Mouse (Mus musculus) cerebellum, adult 9-10 months (tissue): Measurements from ENCODE around the gene Glo1.

Experiments
- DNase-seq: peaks from one replicate; pipeline ENCODE4 v3.0.0; 2022

The Glo1 gene

DNA sequence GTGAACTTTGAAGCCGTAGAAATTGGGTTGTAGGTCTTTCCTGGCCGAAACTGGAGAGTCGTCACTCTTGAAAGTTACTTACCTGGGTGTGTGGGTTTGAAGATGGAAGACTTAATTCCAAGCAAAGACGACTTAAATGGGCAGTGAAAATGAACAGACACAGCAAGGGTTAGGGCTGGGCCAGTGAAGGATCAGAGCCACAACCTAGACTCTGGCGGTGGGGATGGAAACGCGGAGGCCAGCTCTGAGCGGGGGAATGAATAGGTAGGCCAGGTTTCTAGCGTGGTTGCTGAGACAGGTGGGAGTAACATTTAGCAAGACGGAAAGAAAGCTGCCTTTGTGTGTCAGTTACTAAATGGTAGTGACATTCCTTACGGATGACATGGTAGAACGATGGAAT is 49.7 kb downstream of the Glo1 start:
- no peak for DNase-seq

DNA sequence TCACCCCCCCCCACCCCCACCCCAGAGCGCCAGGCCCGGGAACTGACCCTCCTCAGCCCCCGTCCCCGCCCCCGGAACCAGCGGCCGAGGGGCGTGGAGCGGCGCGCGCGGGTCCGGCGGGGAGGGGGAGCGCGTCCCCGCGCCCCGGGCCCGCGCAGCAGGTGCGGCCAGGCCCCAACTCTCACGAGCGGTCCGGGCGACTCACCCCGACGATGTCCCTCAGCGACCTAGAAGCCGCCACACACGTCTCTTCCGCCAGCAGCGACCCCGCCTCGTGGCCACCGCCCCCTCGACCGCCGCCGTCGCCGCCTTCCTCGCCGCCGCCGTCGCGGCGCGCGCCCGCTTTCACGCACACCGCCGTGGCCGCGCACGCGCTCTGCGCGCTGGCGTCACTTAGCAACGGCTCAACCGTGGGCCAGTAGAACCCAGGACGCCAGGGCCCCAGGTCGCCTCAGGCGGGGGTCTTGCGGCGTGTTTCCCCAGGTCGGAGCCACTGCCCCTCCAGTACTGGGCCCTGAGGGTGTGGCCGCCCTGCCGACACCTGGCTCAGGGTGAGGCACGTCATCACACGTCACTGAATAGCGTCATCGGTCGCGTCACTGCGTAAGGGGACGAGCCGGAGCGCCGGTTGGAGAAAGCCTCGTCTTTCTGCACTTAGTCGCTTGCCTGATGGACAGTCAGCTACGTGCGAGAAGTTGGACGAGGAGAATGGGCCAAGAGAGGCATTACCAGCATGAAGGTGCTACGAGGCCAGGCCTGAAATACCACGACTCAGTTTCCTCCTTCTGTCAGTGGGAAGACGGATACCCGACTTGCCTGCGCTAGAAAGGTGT is 50.5 kb downstream of the Glo1 start, which contains the start of gene Btbd9:
Btbd9 (minus strand) TSS at position 548 of the 833 bp plus-strand sequence.
- DNase-seq: peak; percentile 98

DNA sequence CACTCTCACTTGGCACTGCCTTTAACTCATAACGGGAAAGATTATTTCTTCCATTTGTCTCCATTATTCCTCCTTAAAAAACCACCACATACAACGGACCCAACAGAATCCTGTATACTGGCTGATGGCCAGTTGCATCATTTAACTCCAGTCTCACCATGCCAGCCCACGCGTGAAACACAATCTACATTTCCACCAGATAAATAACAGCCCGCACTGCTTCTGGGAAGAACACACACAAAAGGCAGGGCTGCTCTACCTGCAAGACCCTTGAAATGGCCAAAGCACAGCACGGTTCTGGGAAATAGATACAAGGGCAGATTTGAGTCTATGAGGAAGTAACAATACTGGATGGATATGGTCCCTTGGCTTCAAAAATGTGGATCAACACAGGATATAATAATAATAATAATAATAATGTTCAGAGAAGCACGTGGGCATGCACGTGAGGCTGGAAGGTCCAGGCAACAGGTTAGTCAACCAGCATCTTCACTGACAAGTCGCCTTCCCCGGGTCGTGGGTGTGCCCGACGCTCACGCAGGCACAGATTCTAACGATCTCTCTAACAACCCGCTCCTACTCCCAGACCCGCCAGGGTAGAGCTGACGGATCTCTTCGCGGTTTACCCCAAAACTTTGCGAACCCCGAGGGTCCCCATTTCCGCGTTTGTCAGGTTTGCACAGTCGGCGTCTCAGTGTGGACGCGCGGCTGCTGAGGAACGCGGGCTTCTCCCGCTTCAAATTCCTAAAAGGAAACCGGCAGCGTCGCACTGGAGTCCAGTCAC is 51.4 kb downstream of the Glo1 start:
- peak; percentile 69 for DNase-seq

DNA sequence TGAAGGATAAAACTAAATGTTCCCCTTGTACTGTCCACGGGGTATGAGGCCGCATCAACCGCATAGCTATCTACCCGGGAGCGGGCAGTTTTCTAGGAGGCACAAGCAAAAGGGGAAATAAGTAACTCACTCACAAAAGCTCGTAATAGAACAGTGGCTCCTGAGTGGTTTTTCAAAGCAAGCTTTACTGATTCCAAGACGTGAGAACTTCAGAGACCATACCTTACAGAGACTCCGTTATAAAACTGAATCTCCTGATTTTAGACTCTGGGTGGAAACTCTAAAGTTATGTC is 51.9 kb downstream of the Glo1 start:
- DNase-seq: no peak

DNA sequence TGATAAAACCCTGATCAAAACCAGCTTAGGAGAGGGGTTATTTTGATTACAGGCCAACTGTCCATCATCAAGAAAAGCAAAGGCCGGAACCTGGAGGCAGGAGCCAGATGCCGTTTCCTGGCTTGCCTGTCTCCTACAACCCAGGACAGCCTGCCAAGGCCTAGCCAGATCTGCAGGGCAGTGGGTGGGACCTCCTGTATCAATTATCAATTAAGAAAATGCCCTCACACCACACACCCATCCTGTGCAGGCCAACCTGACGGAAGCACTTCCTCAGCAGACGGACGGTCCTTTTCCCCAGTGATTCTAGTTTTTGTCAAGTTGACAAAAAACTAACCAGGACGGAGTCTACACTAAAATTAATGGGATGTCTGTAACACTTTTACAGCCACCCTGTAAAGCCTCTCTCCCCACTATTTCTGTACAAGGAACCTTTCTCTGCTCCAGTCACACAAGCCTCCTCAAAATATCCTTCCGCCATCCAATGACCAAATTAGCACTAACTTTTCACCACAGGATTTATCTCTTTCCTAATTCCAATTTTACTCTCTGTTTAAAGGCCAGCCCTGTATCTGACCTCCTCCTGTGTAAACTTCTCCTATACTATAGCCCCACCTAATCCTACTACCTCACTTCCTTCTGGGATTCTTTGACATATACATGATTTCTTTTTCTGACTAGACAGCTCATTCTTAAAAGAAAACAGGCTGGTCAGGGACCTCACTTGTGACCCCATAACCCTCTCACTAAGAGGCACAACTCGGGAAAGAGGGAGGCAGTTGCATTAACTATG is 52.5 kb downstream of the Glo1 start:
- DNase-seq: no peak

DNA sequence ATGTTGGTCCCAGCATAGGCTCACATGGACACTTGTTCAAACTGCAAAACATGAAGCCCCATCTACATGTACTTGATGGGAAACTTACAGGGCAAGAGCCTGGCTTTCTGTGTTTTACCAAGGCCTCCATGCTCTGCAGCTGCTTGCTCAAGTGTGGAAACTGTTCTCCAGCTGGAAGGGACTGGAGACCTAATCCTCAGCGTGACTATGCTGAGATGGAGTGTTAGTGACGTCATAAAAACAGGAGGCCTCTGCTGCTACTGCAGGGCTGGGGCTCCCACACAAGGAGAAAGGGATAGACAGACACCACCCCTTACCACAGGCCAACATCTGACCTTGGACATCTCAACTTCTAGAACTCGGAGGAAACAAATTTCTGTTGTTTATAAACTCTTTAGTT is 55.7 kb downstream of the Glo1 start:
- DNase-seq: no peak

DNA sequence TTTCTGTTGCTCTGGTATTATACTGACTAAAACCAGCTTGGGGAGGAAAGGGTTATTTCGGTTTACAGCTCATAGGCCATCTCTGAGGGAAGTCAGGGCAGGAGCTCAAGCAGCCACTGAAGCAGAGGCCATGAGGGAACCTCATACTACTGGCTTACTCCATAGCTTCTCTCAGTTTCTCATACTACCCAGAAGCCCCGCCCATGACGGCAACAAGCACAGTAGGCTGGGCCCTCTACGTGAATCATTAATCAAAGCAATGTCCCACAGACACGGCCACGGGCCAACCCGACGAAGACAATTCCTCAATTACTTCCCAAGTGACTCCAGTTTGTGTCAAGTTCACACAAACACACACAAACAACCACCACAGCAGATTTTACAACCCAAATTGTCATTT is 56.5 kb downstream of the Glo1 start:
- no peak for DNase-seq

DNA sequence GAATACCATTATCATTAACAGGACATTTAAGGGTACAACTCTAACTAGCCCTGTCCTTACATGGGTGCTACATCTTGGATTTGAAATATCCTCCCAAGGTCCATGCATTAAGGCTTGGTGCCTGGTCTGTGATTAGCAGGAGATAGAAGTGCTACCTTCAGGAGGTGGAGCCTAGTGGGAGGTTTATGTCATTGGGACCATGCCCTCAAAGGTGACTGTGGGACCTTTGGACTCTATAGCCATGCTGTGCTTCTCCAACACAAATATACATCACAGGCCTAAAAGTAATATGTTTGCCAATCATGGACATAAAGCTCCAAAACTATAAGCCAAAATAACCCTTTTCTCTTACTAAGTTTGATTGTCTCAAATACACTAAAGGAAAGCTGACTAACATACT is 58.2 kb downstream of the Glo1 start:
- no peak for DNase-seq

DNA sequence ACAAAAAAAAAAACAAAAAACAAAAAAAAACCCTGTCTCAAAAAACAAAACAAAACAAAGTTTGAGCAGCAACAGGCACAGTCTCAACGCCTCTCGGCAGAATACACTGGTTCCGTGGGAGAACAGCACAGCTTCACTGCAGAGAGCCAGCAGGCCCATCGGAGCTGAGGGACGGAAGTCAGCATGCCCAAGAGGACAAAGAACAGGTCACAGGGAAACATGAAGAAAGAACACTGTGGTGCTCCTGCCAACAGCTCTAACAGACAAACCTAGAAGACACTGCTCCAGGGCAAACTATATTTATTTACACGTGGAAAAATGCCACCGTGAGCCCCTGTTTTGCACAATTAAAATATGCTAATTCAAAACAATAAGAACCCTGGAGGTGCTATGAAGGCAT is 61.7 kb downstream of the Glo1 start:
- DNase-seq: no peak

DNA sequence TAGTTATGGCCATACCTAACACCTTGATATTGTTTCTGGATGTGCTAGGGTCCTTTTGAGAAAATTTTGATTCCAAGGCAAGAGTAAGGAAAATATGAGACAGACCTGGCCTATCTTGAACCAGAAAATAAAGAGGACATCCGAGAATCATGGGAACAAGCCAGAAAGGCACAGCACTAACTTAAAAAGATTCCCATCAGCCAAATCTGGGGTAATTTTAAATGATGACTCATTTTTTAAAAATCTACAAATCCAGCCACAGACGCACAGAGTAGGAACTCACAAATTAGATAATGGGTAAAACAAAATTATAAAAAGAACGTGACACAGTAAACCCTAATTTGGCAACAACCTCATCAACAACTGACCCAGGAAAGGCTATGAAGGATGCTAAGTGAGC is 62.3 kb downstream of the Glo1 start:
- no peak for DNase-seq

DNA sequence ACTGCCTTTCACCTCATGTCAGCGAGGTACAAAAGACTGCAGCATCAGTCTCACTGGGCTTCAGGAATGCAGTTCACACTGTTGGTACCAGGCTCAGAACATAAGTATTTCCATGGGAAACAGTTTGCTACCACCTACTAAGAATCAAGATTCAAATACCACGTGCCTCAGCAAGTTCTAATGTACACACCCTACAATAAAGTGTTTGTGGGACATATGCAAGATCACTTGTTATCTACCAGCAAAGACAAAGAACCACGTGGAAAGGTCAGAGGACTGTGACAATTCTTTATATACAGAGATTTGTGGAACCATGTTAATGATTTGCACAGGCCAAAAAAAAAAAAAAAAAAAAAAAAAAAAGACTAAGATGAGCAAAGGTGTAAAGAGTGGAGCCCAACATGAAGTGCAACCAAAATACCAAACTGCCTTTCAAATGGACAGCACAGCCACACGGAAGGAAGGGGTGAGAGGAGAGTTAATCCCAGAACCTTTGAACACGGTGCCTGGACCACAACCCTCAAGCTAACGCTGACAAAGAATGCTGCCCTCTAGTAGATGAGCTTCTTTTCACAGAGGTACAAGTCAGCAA is 63.1 kb downstream of the Glo1 start:
- DNase-seq: no peak

DNA sequence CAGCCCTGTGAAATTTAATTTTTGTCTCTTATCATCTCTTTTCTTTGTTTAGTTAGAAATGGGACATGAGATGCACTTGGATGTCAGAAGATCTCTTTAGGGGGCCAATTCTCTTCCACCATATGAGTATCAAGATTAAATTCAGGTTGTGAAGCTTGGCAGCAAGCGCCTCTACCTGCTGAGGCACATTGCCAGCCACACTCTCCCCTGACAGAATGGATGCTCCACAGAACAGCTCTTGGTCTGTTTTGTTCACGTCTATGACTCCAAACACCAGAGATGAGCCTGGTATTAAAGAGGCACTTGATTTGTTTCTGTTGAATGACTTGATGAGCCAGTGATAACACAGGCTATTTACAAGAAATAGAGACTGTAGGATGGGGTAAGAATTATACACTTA is 63.9 kb downstream of the Glo1 start:
- DNase-seq: peak; percentile 68

DNA sequence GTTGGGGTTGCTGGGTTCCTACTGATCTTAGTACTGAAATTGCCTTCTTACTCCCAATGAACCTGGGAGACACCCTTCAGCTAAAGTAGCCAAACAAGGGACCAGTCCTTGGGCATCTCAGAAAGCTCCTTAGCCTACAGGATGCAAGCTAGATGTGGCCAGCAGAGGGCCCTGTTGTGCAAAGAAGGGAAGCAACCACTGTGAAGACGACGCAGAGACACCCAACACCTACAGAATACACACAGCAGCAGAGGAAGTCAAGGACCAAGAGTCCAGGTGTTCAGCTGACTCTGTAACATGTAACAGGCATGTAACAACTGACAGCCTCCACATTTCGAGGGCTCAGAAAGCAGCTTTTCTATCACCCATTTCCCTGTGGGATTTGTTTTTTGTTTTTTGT is 67.1 kb downstream of the Glo1 start:
- peak; percentile 61 for DNase-seq

DNA sequence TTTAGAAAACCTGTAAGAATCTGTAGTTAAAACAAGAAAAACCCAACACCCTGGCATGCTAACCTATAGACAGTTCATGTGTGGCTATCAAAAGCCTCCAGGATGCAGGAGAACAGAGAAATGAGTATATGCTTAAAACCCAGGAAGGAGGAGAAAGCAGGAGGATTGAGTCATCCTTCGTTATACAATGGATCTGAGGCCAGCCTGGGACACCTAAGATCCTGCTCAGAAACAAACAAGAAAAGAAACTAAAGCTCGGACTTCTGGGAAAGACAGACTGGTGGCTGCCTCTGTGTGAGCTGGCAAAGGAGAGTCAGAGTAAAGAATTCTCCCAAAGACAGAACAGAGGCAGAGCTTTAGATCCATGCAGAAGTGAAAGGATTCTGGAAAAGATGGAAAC is 68.0 kb downstream of the Glo1 start:
- DNase-seq: no peak

DNA sequence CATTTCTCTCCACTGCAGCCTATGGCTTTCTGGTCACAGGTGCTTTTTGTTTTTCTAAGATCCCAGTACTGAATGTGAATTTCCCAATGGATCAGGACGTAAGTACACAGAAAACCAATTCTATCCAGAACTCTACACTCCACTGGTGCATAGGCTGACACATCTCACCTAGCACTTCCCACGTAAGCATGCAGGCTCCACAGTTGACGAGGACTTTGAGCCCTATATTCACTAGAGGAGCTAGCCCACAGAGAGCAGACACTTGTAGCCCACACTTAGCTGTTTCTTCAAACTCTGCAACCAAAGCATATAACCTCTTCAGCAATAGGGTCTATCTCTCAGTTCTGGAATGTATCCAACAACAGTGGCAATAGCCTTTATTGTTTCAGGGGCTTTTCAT is 70.2 kb downstream of the Glo1 start:
- no peak for DNase-seq

DNA sequence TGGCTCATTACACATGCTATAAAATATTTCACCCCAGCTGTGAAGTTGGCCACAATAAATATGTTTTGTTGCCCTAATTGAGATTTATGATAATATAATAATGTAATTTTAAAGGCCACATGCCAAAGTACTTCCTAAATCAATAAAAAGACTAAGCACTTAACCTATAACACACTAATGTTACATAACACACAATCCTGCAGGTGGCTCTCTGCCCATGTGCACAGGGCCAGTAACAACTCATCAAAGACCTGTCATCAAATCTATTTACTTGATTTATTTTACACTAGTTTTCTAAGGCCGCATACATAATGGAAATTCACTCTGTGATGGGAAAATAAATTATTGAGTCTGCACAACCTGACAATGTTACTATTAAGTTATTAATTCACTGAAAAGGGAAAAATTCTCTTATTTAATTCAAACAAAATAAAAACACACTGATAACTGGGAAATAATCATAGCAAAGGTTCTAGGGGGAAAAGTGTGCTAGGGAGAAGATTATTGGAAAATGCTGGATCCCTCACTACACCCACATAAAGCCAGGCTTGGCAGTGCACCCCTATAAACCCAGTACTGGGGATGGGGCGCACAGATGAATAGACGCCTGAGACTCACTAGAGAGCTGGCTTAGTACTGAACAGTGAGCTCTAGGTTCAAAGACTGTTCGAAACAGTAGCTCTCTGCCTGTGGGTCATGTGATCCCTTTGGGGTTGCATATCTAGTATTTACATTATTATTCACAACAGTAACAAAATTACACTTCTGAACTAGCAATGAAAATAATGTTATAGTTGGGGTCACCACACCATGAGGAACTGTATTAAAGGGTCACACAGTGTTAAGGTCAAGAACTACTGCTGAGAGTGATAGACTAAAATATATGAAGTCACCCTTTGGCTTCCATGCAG is 73.4 kb downstream of the Glo1 start:
- peak; percentile 49 for DNase-seq

DNA sequence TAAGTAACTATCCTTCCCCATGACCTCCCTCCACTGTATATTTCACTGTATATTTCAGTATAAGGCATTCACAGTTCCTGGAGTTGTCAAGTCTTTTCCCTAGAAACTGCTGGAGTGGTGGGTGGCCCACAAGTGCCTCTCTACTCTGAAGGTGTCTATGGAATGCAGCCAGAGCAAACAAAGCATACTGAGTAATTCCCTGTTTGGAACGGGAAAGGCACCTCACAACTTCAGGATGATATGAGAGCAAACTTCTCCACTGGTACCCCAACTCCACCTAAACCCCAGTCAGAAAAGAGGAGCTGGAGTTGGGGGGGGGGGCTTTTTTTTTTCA is 75.9 kb downstream of the Glo1 start:
- DNase-seq: no peak

DNA sequence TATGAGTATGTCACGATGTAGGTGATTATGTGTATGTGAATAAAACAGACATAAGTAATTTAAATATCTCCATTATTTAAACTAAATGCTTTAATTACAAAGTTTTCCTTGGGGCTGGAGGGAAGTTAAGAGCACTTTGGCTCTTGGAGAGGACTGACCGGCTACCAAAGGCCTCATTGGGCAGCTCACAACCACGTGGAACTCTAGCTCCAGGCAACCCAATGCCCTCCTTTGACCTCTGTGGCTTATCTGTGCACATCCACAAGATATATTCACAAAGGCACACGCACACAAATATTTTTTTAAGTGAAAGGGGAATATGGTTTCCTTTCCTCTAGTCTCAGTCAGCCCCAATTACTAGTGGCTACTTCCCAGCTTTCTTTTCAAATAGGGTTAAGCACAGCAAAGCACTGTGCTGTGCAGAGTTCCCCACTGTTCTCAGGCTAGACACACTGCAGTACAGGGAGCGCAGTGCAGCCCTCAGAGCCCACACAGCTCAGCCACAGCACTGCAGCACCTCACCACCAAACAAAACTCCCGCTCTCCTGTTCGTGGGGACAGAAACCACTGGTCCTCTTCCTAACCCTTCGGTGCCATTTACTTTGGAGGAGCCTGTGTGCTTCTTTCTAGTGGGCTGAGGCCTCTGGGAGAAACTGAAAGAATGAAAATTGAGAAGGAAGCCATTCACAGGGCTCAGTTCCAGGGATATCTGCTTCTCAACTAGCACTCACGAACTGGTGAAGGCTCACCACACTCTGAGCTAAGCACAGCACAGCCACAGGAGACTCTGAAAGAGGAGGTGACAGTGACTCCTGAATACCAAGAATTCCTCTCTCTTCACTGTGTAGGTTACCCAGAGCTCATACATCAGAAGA is 76.5 kb downstream of the Glo1 start:
- no peak for DNase-seq

DNA sequence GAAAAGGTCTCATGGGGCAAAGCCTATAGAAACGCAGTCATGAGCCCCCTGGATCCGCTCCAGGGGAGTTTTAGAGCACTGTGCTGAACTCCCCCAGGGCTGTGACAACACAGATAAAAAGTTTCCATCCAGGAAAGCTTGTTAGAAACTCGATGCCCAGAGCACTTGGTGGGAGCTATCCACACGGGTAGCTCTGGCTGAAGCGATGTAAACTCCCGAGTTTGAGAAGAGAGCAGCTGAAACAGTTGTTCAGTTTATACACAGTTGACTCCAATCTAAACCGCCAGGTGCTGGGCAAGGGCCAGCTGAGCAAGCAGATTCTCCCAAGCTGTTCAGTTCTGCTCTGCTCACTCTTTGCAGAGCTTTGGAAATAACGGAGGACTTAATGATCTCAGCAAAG is 87.6 kb downstream of the Glo1 start:
- DNase-seq: peak; percentile 77

DNA sequence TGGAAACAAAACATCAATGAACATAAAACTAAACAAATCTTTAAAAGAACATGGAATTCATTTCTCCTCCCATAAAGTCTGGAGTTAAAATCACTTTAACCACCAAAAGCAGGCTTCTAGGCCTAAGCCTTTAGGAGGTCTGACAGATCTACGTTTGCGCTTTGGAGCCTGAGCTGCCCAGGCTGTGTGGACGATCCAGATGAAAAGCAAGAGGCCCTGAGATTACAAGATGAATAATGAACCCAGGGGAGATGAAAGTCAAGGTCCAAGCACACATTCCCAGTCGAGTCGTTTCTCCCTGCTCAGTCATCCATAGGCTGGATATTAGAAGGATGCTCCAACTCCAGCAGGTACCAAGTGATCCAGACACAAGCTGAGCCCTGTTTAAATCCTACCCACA is 90.0 kb downstream of the Glo1 start:
- DNase-seq: no peak
